In genomic region chr13:67194340-67194894, GRCm38 (mm10) we compare ENCODE assay signal across 8 mouse cellular contexts. TPM values are rescaled to one million over a fixed set of nuclear protein-coding genes. Genes with fewer than 3 reads are reported as not detected.
DNase-seq lines count a peak whose midpoint lies in the region; ATAC-seq lines count a peak whose summit lies in the region.

Gene Zfp455, plus strand, starts transcription at chr13:67194506.

- no peaks in the 10 kb centered on the region for H3K27me3 ChIP-seq in hindbrain, embryonic 11.5 days (ENCODE audit: control insufficient read depth, insufficient read depth, low read length)
- no peaks in the 10 kb centered on the region for H3K27me3 ChIP-seq in lung, embryonic 16.5 days (ENCODE audit: control insufficient read depth, insufficient read depth, low read depth, low read length)

- H3K9ac ChIP-seq in hindbrain, embryonic 11.5 days (ENCODE audit: low read depth, low read length), result peak within 1 kb of the TSS; percentile 66
- peak within 1 kb of the TSS; percentile 89 for H3K9ac ChIP-seq in lung, embryonic 16.5 days (ENCODE audit: low read length)

- WGBS in hindbrain, embryonic 11.5 days, result 2% methylated on average over 13 of the region's 13 CpGs
- 4% methylated on average over 13 of the region's 13 CpGs for WGBS in lung, embryonic 16.5 days

- H3K36me3 ChIP-seq in hindbrain, embryonic 11.5 days (ENCODE audit: control insufficient read depth, insufficient read depth, low read length), result no peaks in the 10 kb centered on the region
- no peaks in the 10 kb centered on the region for H3K36me3 ChIP-seq in lung, embryonic 16.5 days (ENCODE audit: control insufficient read depth, insufficient read depth, low read length)

- peak; percentile 41 for DNase-seq in MEL-GATA-1-ER (ENCODE audit: extremely low read depth, low read depth)
- DNase-seq in cerebellum, adult 18-20 months, result peak; percentile 67 to 68
- DNase-seq in frontal cortex, adult 2 months (ENCODE audit: extremely low spot score in 1 of 2, low spot score in 1 of 2), result peak; percentile 17 to 77
- DNase-seq in hindbrain, embryonic 11.5 days (ENCODE audit: low spot score), result peak; percentile 77
- DNase-seq in layer of hippocampus, adult 9-11 months, result peak; percentile 69
- DNase-seq in ovary, postnatal 10 days (ENCODE audit: low spot score), result peak; percentile 35
- DNase-seq in thymus, postnatal 36 days, result peak; percentile 32 to 48

- no peaks in the 10 kb centered on the region for H3K4me1 ChIP-seq in hindbrain, embryonic 11.5 days (replicated peaks; ENCODE audit: control insufficient read depth, insufficient read depth, low read length)
- H3K4me1 ChIP-seq in lung, embryonic 16.5 days (replicated peaks; ENCODE audit: control insufficient read depth, insufficient read depth, low read length), result peaks cover 3% of the 10 kb centered on the region; the same call in 1 of the 2 replicates

- peak; percentile 95 for ATAC-seq in hindbrain, embryonic 11.5 days (ENCODE audit: low FRiP score)
- peak; percentile 93 for ATAC-seq in lung, embryonic 16.5 days (ENCODE audit: low read depth)

- no peak within 1 kb of the TSS for H3K27ac ChIP-seq in hindbrain, embryonic 11.5 days (ENCODE audit: low read depth, low read length)
- no peak within 1 kb of the TSS for H3K27ac ChIP-seq in lung, embryonic 16.5 days (ENCODE audit: low read length)

- H3K4me3 ChIP-seq in hindbrain, embryonic 11.5 days (ENCODE audit: low read depth, low read length), result peak within 1 kb of the TSS; percentile 57
- peak within 1 kb of the TSS; percentile 90 for H3K4me3 ChIP-seq in lung, embryonic 16.5 days (ENCODE audit: low read length)

- peak within 1 kb of the TSS; percentile 48 for H3K4me2 ChIP-seq in hindbrain, embryonic 11.5 days (replicated peaks; ENCODE audit: low read depth, low read length)
- H3K4me2 ChIP-seq in lung, embryonic 16.5 days (ENCODE audit: low read depth, low read length), result peak within 1 kb of the TSS; percentile 57

- H3K9me3 ChIP-seq in hindbrain, embryonic 11.5 days (ENCODE audit: control insufficient read depth, low read length), result no peaks in the 10 kb centered on the region
- H3K9me3 ChIP-seq in lung, embryonic 16.5 days (ENCODE audit: control insufficient read depth, low read length), result no peaks in the 10 kb centered on the region

RNA-seq across cellular contexts. Expression of gene Zfp455, which starts in this region (rescaled TPM):
- 1.6 TPM in 2 replicates for polyA plus RNA-seq in frontal cortex, adult 2 months (2012; rRNA removed)
- polyA plus RNA-seq in hindbrain, embryonic 11.5 days (2014; fragmentation: Nextera tagmentation; extraction: Ambion mirVana), result 0.86 and 1.2 TPM in 2 replicates
- polyA plus RNA-seq in lung, embryonic 16.5 days (2015; fragmentation: Nextera tagmentation; extraction: Ambion mirVana), result 1.8 and 2.6 TPM in 2 replicates
